Mouse (Mus musculus): ENCODE measurements around the gene Cd274. TPM values are rescaled to one million over a fixed set of nuclear protein-coding genes. Genes with fewer than 3 reads are reported as not detected.

The Cd274 gene
- polyA plus RNA-seq, 1 experiment from 2014 or later = 0.62 TPM

DNA sequence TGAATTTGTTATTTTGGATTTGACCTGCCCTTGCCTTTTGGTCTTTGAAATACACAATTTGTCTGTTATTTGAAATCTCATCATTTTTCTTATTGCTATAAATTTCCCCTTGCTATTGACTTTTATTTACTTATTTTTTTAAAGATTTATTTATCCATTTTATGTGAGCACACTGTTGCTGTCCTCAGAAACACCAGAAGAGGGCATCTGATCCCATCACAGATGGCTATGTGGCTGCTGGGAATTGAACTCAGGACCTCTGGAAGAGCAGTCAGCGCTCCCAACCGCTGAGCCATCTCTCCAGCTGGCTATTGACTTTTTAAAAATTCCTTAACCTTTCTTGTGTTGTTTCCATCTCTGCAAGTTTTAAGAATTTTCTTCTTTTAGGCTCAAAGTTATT is 30.6 kb upstream of the Cd274 start:
- H3K4me3 ChIP-seq (ENCODE audit: low read depth, low read length) = no peak overlapping the region
- ATAC-seq (replicated peaks; ENCODE audit: insufficient number of reproducible peaks, low FRiP score, low TSS enrichment) = no peak
- no peak overlapping the region for H3K4me2 ChIP-seq
- no peaks in the 10 kb centered on the region for H3K9me3 ChIP-seq (replicated peaks; ENCODE audit: control insufficient read depth, low read length)
- H3K36me3 ChIP-seq (ENCODE audit: control insufficient read depth, insufficient read depth, low read length) = no peaks in the 10 kb centered on the region
- 77% methylated on average over 2 of the region's 2 CpGs for WGBS (ENCODE audit: insufficient replicate concordance)
- no peak overlapping the region for H3K27ac ChIP-seq (ENCODE audit: low read depth, low read length)
- no peaks in the 10 kb centered on the region for H3K27me3 ChIP-seq (ENCODE audit: control insufficient read depth, insufficient read depth, low read length)
- no peaks in the 10 kb centered on the region for H3K4me1 ChIP-seq (ENCODE audit: control insufficient read depth, insufficient read depth, low read length)
- H3K9ac ChIP-seq (ENCODE audit: low read depth, low read length) = no peak overlapping the region

DNA sequence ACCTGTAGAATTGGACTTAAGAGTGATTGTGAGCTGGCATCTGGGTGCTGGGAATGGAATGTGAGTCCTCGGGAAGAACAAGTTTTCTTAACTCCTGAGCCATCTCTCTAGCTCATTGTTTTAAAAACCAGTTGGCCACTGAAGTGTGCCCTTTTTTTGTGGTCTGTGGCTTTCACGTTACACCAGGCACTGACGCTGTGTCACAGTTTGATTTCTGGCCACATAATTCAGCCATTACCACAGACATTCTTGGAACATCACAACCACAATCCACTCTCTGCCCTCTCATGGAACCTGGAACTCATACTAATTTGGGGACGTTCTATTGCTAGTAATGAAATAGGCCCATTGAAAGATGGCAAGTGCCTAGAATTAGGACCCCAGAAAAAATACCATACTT is 26.2 kb upstream of the Cd274 start:
- Histone ChIP-seq H3K36me3 (ENCODE audit: control insufficient read depth, insufficient read depth, low read length) (no peaks in the 10 kb centered on the region), H3K9ac (ENCODE audit: low read depth, low read length) (no peak overlapping the region), H3K4me2 (no peak overlapping the region), H3K9me3 (replicated peaks; ENCODE audit: control insufficient read depth, low read length) (no peaks in the 10 kb centered on the region), H3K4me1 (ENCODE audit: control insufficient read depth, insufficient read depth, low read length) (no peaks in the 10 kb centered on the region), H3K27me3 (ENCODE audit: control insufficient read depth, insufficient read depth, low read length) (no peaks in the 10 kb centered on the region), H3K4me3 (ENCODE audit: low read depth, low read length) (no peak overlapping the region), H3K27ac (ENCODE audit: low read depth, low read length) (no peak overlapping the region)
- 81% methylated on average over 4 of the region's 4 CpGs for WGBS (ENCODE audit: insufficient replicate concordance)
- ATAC-seq (replicated peaks; ENCODE audit: insufficient number of reproducible peaks, low FRiP score, low TSS enrichment) = no peak

- H3K4me3 ChIP-seq (ENCODE audit: low read depth, low read length) = no peak overlapping the region
Observed at GRCm38 (mm10) chr19:29342281-29342680, 25.0 kb upstream of the Cd274 start.

DNA sequence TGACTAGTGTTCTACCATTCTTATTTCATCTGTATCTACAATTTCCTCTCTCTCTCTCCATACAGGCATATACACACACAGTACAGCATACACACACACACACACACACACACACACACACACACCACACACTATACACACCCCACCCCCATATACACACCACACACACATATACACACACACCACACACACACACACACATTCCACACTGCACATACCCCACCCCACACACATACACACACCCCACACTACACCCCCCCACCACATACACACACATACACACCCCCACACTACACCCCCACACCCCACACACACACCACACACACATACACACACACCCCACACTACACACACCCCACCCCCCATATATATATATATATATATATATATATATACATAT is 22.4 kb upstream of the Cd274 start:
- Histone ChIP-seq H3K27ac (ENCODE audit: low read depth, low read length) (no peak overlapping the region), H3K4me3 (ENCODE audit: low read depth, low read length) (no peak overlapping the region), H3K4me2 (no peak overlapping the region), H3K27me3 (ENCODE audit: control insufficient read depth, insufficient read depth, low read length) (no peaks in the 10 kb centered on the region), H3K36me3 (ENCODE audit: control insufficient read depth, insufficient read depth, low read length) (no peaks in the 10 kb centered on the region), H3K9ac (ENCODE audit: low read depth, low read length) (no peak overlapping the region), H3K9me3 (replicated peaks; ENCODE audit: control insufficient read depth, low read length) (no peaks in the 10 kb centered on the region), H3K4me1 (ENCODE audit: control insufficient read depth, insufficient read depth, low read length) (no peaks in the 10 kb centered on the region)
- no peak for ATAC-seq (replicated peaks; ENCODE audit: insufficient number of reproducible peaks, low FRiP score, low TSS enrichment)

More at GRCm38 (mm10) chr19:29342281-29342680, 25.0 kb upstream of the Cd274 start:
- H3K9ac ChIP-seq (ENCODE audit: low read depth, low read length) = no peak overlapping the region
- ATAC-seq (replicated peaks; ENCODE audit: insufficient number of reproducible peaks, low FRiP score, low TSS enrichment) = no peak
- H3K4me2 ChIP-seq = no peak overlapping the region
- H3K4me1 ChIP-seq (ENCODE audit: control insufficient read depth, insufficient read depth, low read length) = no peaks in the 10 kb centered on the region
- H3K27ac ChIP-seq (ENCODE audit: low read depth, low read length) = no peak overlapping the region
- H3K9me3 ChIP-seq (replicated peaks; ENCODE audit: control insufficient read depth, low read length) = no peaks in the 10 kb centered on the region
- no peaks in the 10 kb centered on the region for H3K36me3 ChIP-seq (ENCODE audit: control insufficient read depth, insufficient read depth, low read length)
- 66% methylated on average over 6 of the region's 6 CpGs for WGBS (ENCODE audit: insufficient replicate concordance)
- H3K27me3 ChIP-seq (ENCODE audit: control insufficient read depth, insufficient read depth, low read length) = no peaks in the 10 kb centered on the region

DNA sequence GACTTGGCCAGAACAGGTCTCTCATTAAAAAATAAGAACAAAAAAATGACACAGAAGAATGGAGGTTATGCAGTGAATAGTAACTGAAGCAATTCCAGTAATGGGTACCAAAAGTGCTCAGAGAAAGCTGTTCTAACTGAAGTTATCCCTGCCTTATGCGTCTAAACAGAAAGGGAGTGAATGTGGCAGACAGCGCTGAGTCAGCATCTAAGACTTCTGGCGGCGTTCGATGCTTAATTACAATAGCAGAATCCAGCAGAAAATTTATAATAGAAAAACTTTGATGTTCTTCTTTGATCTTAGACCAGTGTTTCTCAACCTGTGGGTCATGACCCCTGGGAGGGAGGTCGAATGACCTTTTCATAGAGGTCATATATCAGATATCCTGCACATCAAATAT is 21.6 kb upstream of the Cd274 start:
- no peak overlapping the region for H3K4me2 ChIP-seq
- H3K27me3 ChIP-seq (ENCODE audit: control insufficient read depth, insufficient read depth, low read length) = no peaks in the 10 kb centered on the region
- no peak overlapping the region for H3K9ac ChIP-seq (ENCODE audit: low read depth, low read length)
- ATAC-seq (replicated peaks; ENCODE audit: insufficient number of reproducible peaks, low FRiP score, low TSS enrichment) = no peak
- H3K27ac ChIP-seq (ENCODE audit: low read depth, low read length) = no peak overlapping the region
- 84% methylated on average over 6 of the region's 6 CpGs for WGBS (ENCODE audit: insufficient replicate concordance)
- H3K4me1 ChIP-seq (ENCODE audit: control insufficient read depth, insufficient read depth, low read length) = no peaks in the 10 kb centered on the region
- H3K4me3 ChIP-seq (ENCODE audit: low read depth, low read length) = no peak overlapping the region
- H3K36me3 ChIP-seq (ENCODE audit: control insufficient read depth, insufficient read depth, low read length) = no peaks in the 10 kb centered on the region
- no peaks in the 10 kb centered on the region for H3K9me3 ChIP-seq (replicated peaks; ENCODE audit: control insufficient read depth, low read length)

DNA sequence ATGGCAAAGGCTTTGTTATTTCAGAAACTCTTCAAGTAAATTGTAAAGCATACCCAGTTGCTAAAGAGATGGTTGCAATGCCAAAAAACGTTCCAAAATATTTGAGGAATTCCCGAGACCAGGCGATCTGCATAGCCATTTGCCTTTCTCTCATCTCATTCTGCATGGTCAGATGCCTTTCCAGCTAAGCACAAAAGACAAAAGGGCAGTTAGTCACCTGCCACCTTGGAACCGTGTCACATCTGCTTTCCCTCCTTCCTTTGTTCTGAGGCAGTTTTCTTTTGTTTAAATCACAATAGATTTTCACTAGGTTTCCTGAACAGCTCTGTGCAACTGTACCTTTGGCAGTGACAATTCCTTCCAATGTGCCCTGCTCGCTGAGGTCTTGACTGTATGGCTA is 16.3 kb upstream of the Cd274 start:
- H3K9ac ChIP-seq (ENCODE audit: low read depth, low read length) = no peak overlapping the region
- no peak overlapping the region for H3K4me2 ChIP-seq
- no peaks in the 10 kb centered on the region for H3K36me3 ChIP-seq (ENCODE audit: control insufficient read depth, insufficient read depth, low read length)
- H3K9me3 ChIP-seq (replicated peaks; ENCODE audit: control insufficient read depth, low read length) = no peaks in the 10 kb centered on the region
- no peak overlapping the region for H3K4me3 ChIP-seq (ENCODE audit: low read depth, low read length)
- H3K4me1 ChIP-seq (ENCODE audit: control insufficient read depth, insufficient read depth, low read length) = no peaks in the 10 kb centered on the region
- H3K27me3 ChIP-seq (ENCODE audit: control insufficient read depth, insufficient read depth, low read length) = no peaks in the 10 kb centered on the region
- H3K27ac ChIP-seq (ENCODE audit: low read depth, low read length) = no peak overlapping the region
- ATAC-seq (replicated peaks; ENCODE audit: insufficient number of reproducible peaks, low FRiP score, low TSS enrichment) = no peak
- WGBS (ENCODE audit: insufficient replicate concordance) = 53% methylated on average over 5 of the region's 5 CpGs

GRCm38 (mm10) chr19:29354895-29355877 is 12.1 kb upstream of the Cd274 start:
- Histone ChIP-seq H3K4me3 (ENCODE audit: low read depth, low read length) (peak overlapping the region; percentile 43), H3K9me3 (replicated peaks; ENCODE audit: control insufficient read depth, low read length) (no peaks in the 10 kb centered on the region), H3K27ac (ENCODE audit: low read depth, low read length) (no peak overlapping the region), H3K4me1 (ENCODE audit: control insufficient read depth, insufficient read depth, low read length) (no peaks in the 10 kb centered on the region), H3K27me3 (ENCODE audit: control insufficient read depth, insufficient read depth, low read length) (no peaks in the 10 kb centered on the region), H3K9ac (ENCODE audit: low read depth, low read length) (peak overlapping the region; percentile 52; the same call in 1 of the 2 replicates), H3K4me2 (peak overlapping the region; percentile 83), H3K36me3 (ENCODE audit: control insufficient read depth, insufficient read depth, low read length) (no peaks in the 10 kb centered on the region)
- WGBS (ENCODE audit: insufficient replicate concordance) = 4% methylated on average over 20 of the region's 20 CpGs
- ATAC-seq (replicated peaks; ENCODE audit: insufficient number of reproducible peaks, low FRiP score, low TSS enrichment) = no peak

DNA sequence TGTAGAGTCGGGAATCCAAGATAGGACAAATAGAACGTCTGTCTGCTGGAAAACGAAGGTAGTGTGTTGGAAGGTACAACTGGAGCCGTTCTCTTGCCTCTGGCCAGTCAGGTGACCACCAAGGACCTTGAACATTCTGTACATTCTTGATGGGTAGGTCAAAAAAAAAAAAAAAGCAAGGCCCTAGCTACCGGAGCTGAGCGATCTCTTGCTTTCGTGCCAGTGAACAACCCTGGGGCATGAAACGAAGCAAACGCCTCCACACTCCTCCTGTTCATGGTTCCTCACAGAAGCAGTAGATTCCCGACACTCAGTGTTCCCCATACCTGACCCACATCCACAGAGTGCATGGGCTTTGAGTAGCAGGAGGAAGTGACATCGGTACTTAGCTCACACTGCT is 11.0 kb upstream of the Cd274 start:
- Histone ChIP-seq H3K36me3 (ENCODE audit: control insufficient read depth, insufficient read depth, low read length) (no peaks in the 10 kb centered on the region), H3K4me3 (ENCODE audit: low read depth, low read length) (no peak overlapping the region), H3K9me3 (replicated peaks; ENCODE audit: control insufficient read depth, low read length) (no peaks in the 10 kb centered on the region), H3K27me3 (ENCODE audit: control insufficient read depth, insufficient read depth, low read length) (no peaks in the 10 kb centered on the region), H3K9ac (ENCODE audit: low read depth, low read length) (no peak overlapping the region), H3K4me1 (ENCODE audit: control insufficient read depth, insufficient read depth, low read length) (no peaks in the 10 kb centered on the region), H3K27ac (ENCODE audit: low read depth, low read length) (no peak overlapping the region), H3K4me2 (no peak overlapping the region)
- WGBS (ENCODE audit: insufficient replicate concordance) = 77% methylated on average over 11 of the region's 11 CpGs
- ATAC-seq (replicated peaks; ENCODE audit: insufficient number of reproducible peaks, low FRiP score, low TSS enrichment) = no peak

GRCm38 (mm10) chr19:29360251-29360650 is 7.0 kb upstream of the Cd274 start:
- Histone ChIP-seq H3K36me3 (ENCODE audit: control insufficient read depth, insufficient read depth, low read length) (no peaks in the 10 kb centered on the region), H3K4me3 (ENCODE audit: low read depth, low read length) (no peak overlapping the region), H3K9ac (ENCODE audit: low read depth, low read length) (no peak overlapping the region), H3K27ac (ENCODE audit: low read depth, low read length) (no peak overlapping the region), H3K4me2 (no peak overlapping the region), H3K27me3 (ENCODE audit: control insufficient read depth, insufficient read depth, low read length) (peaks cover 4% of the 10 kb centered on the region; the same call in 1 of the 2 replicates), H3K4me1 (ENCODE audit: control insufficient read depth, insufficient read depth, low read length) (peaks cover 5% of the 10 kb centered on the region; the same call in 1 of the 2 replicates), H3K9me3 (replicated peaks; ENCODE audit: control insufficient read depth, low read length) (no peaks in the 10 kb centered on the region)
- ATAC-seq (replicated peaks; ENCODE audit: insufficient number of reproducible peaks, low FRiP score, low TSS enrichment) = no peak
- WGBS (ENCODE audit: insufficient replicate concordance) = 46% methylated on average over 5 of the region's 5 CpGs
